Mouse (Mus musculus): ENCODE data around the gene Gjc2.

DNA sequence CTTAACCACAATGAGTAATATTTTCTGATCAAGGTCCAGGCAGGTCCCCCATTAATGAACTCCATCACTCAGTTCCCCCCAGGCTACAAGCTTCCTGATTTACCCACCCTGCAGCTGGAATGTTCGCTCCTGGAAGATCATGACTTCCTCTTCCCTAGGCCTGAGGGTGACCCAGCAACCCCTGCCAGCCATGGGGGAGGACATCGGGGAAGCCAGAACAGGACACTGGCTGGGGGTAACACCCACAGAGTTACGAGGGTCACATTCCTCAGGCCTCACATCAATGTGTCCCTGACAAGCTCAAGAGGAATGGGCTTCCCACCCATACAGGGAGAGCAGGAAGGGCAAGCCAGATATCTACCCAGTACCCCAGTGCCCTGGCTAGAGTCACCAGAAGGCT lies 13.2 kb downstream of the Gjc2 start:
- TF ChIP-seq GATA1 (IDR thresholded peaks at IDR 0.05; ENCODE audit: low read length) (no peak), TAL1 (IDR thresholded peaks at IDR 0.05; ENCODE audit: low read length) (no peak)
